Mouse (Mus musculus): ENCODE data around the gene Mt4. TPM values are rescaled to one million over a fixed set of nuclear protein-coding genes. Genes with fewer than 3 reads are reported as not detected.
"Not testable (repeated sequence)": the region's sequence is repeated elsewhere in the genome, so short reads cannot be mapped to it uniquely, and the experiment has no call there.

Gene Mt4
- not detected for polyA plus RNA-seq (2017; shearing (Covaris generic))

- ATAC-seq, result no peak
These were observed at the start of gene Mt4 for GRCm38 (mm10) chr8:94136933-94137332. Mt4 (plus strand) TSS chr8:94137197.

GRCm38 (mm10) chr8:94087964-94088363, 49.0 kb upstream of the Mt4 start:
- ATAC-seq, result no peak

GRCm38 (mm10) chr8:94089715-94090114, 47.3 kb upstream of the Mt4 start:
- no peak for ATAC-seq

GRCm38 (mm10) chr8:94092848-94093247, 44.1 kb upstream of the Mt4 start:
- ATAC-seq, result no peak

GRCm38 (mm10) chr8:94094281-94094680, 42.7 kb upstream of the Mt4 start:
- no peak for ATAC-seq

GRCm38 (mm10) chr8:94098081-94098974, 38.7 kb upstream of the Mt4 start, which contains the start of gene Bbs2:
Bbs2 (minus strand) TSS chr8:94098928.
- ATAC-seq, result peak; percentile 98

GRCm38 (mm10) chr8:94098996-94099395, 38.0 kb upstream of the Mt4 start:
- ATAC-seq, result no peak

- no peak for ATAC-seq
These were observed 32.9 kb upstream of the Mt4 start for GRCm38 (mm10) chr8:94104146-94104545.

GRCm38 (mm10) chr8:94107871-94108270, 29.1 kb upstream of the Mt4 start:
- ATAC-seq, result no peak

- no peak for ATAC-seq
These were observed 27.6 kb upstream of the Mt4 start for GRCm38 (mm10) chr8:94109396-94109795.

GRCm38 (mm10) chr8:94109835-94110234, 27.2 kb upstream of the Mt4 start:
- ATAC-seq, result no peak

- ATAC-seq, result no peak
These were observed 26.3 kb upstream of the Mt4 start for GRCm38 (mm10) chr8:94110526-94111177.

- ATAC-seq, result no peak
These were observed 23.6 kb upstream of the Mt4 start for GRCm38 (mm10) chr8:94113435-94113834.

GRCm38 (mm10) chr8:94113972-94114371, 23.0 kb upstream of the Mt4 start:
- ATAC-seq, result no peak

GRCm38 (mm10) chr8:94118776-94119430, 18.1 kb upstream of the Mt4 start:
- ATAC-seq, result no peak

- no peak for ATAC-seq
These were observed 15.4 kb upstream of the Mt4 start for GRCm38 (mm10) chr8:94121625-94122024.

GRCm38 (mm10) chr8:94122711-94123468, 14.1 kb upstream of the Mt4 start:
- no peak for ATAC-seq

GRCm38 (mm10) chr8:94127711-94128110, 9.3 kb upstream of the Mt4 start:
- ATAC-seq, result no peak

GRCm38 (mm10) chr8:94129133-94129789, 7.7 kb upstream of the Mt4 start:
- no peak for ATAC-seq

- no peak for ATAC-seq
These were observed 6.9 kb upstream of the Mt4 start for GRCm38 (mm10) chr8:94130126-94130525.

- no peak for ATAC-seq
These were observed 4.9 kb upstream of the Mt4 start for GRCm38 (mm10) chr8:94132096-94132495.

- ATAC-seq, result not testable (repeated sequence)
These were observed 2.4 kb upstream of the Mt4 start for GRCm38 (mm10) chr8:94134601-94135000.

All from CD4-positive, CD25-positive, alpha-beta regulatory T cell, adult 4 months (primary cell).